Comparison of ENCODE assay signal across 20 mouse cellular contexts in genomic region chr10:114739916-114740315, GRCm38 (mm10).
DNase-seq lines count a peak whose midpoint lies in the region; ATAC-seq lines count a peak whose summit lies in the region.
"Had no signal": no experiment of that assay in that cellular context is flagged by ENCODE, and none has a peak within 500 bp of the region (broad histone marks: within the 10 kb centered on the region; RNA-seq: fewer than 3 reads in every experiment).

No protein-coding gene starts in this region.

- no peak for ATAC-seq in cerebellum, adult (ENCODE audit: insufficient number of reproducible peaks, low FRiP score, low TSS enrichment)
- ATAC-seq: activated CD4-positive, CD25-positive, alpha-beta regulatory T cell, adult 4 months; forebrain, embryonic 14.5 days; forebrain, postnatal 0 days; hindbrain, postnatal 0 days; inflammation-experienced regulatory T-cells, adult 6 months; intestine, embryonic 16.5 days had no signal

- peak; percentile 15 for DNase-seq in adrenal gland, postnatal 10 days
- no peak for DNase-seq in adrenal gland, postnatal 4 days (ENCODE audit: low spot score in 2 of 2)
- DNase-seq in cerebellum, adult 11-12 months, result peak; percentile 44
- peak; percentile 29 for DNase-seq in heart, adult 11 months
- DNase-seq in heart, postnatal 14 days, result no peak
- no peak for DNase-seq in lung, postnatal 10 days
- DNase-seq: adrenal gland, adult 8-10 months; forebrain, postnatal 0 days; gastrocnemius, adult 2 months; gastrocnemius, postnatal 14 days; heart, adult 18-20 months; heart, postnatal 10 days; heart, postnatal 4 days; kidney, adult 18-20 months had no signal

- intact Hi-C loops in heart, postnatal 14 days (cut with DNase I), result no loop called here

Comparison
In these comparisons a context has a peak if more than half of its experiments do, and no peak if none do; other contexts are left out.
1. DNase-seq: peak in adrenal gland, postnatal 10 days (single experiment), cerebellum, adult 11-12 months (single experiment) and heart, adult 11 months (single experiment); none in adrenal gland, postnatal 4 days (0 of 2), heart, postnatal 14 days (0 of 2) and lung, postnatal 10 days (single experiment).